Mouse (Mus musculus) spleen, adult 2 months (tissue): Measurements from ENCODE around the gene Hcn3.
A peak's percentile ranks its signal among the peaks of the same experiment; 100 is the strongest.

Experiments
- CTCF ChIP-seq: fragments of 200-500 bp; IDR thresholded peaks from 2 replicates; pipeline ENCODE4 v1.5.1; 2011; ENCODE audit warnings: mild to moderate bottlenecking, inconsistent platforms; ENCODE audit not compliant: insufficient read depth, insufficient read length, insufficient replicate concordance; ENCODE audit errors: extremely low read depth
- POLR2A ChIP-seq: fragments of 200-500 bp; IDR thresholded peaks from 2 replicates; pipeline ENCODE4 v1.6.1; 2011; ENCODE audit warnings: low read depth, low read length, inconsistent platforms

GRCm38 (mm10) chr3:89132285-89133062, 27.5 kb downstream of the Hcn3 start:
- no peak for TF ChIP-seq POLR2A
- peak; percentile 10; the same call in 1 of the 2 replicates for TF ChIP-seq CTCF
